Mouse (Mus musculus): ENCODE measurements around the gene Srpk1.

- TF ChIP-seq CTCF (conservative IDR thresholded peaks at IDR 0.05; ENCODE audit: insufficient read depth, insufficient read length, low read depth, low read length) (peak; percentile 97), POLR2A (IDR thresholded peaks at IDR 0.05; ENCODE audit: low read depth, low read length) (no peak)
Measured at GRCm38 (mm10) chr17:28553040-28553793, 69.3 kb downstream of the Srpk1 start.

All from kidney, adult 2 months (tissue).